Mouse (Mus musculus) common myeloid progenitor, adult 5-6 weeks (primary cell): Measurements from ENCODE around the gene Pax2. TPM values are rescaled to one million over a fixed set of nuclear protein-coding genes. Genes with fewer than 3 reads are reported as not detected.

Experiments
- ATAC-seq: replicated peaks from 2 replicates; pipeline ENCODE4 v1.8.0; 2016; ENCODE audit warnings: low read depth, mild to moderate bottlenecking, moderate TSS enrichment, inconsistent platforms; ENCODE audit not compliant: poor library complexity, severe bottlenecking
- total RNA-seq: library from RNA; stranded (forward); fragments of 200-1000, 187-1606 nt; gene quantifications from 2 replicates; pipeline ENCODE4 v1.2.3, GENCODE M21; 2017

Pax2 gene
- total RNA-seq, 1 experiment from 2014 or later, result not detected

DNA sequence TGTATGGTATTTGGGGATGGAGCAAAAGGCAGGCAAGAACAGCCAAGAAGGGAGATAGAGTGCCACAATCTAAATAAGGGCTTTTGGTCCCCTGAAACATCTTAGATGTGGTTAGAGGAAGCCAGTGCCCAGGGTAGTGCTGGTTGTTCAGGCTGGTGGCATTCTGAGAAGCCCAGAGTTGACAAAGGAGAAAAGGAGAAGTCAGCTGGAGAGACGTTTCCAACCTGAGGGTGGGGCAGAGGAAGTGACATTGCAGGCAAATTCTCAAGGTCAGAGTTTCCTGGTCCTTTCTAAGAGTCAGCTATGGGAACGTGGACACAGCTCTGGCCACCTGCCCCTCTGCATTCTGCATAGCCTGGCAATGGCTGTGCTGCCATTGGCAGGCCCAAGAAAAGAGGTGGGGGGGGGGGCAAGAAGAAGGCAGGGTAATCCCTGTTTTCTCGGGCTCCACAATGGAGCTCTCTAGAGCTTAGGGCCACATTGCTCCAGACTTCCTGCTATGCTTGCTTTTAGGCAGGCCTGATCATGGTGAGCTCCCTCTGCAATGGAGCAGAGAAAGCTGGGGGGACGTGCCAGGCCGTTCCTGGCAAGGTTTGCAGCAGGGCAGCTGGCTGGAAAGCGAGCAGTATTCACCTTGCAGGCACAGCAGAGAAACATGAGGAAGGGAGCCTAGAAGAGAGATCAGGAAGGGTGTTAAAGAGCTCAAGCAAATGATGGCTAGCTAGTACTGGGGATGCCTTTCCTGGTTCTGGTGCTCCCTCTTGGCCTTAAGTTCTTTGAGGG, 14.6 kb downstream of the Pax2 start:
- ATAC-seq, result 0 out of 2 replicates have a peak, but pooled peaks have one; percentile 25

DNA sequence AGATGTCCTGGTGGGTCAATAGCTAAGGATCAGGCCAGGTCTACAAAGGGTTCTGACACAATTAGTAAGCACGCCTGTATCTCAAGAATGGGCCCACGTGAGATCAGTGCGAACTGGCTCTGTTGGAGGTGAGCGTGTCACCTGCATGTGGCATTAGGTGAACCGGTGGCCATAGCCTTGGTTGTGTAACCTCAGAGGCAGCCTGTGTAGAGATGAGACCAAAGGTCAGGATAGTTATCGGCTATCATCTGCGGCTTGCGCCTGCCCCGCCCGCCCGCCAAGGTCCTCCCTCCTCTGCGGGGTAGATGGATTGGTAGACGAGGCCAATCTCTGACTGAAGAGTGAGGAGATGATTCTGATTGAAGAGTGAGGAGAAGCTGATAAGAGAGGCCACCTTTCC, 15.7 kb downstream of the Pax2 start:
- ATAC-seq, result no peak

DNA sequence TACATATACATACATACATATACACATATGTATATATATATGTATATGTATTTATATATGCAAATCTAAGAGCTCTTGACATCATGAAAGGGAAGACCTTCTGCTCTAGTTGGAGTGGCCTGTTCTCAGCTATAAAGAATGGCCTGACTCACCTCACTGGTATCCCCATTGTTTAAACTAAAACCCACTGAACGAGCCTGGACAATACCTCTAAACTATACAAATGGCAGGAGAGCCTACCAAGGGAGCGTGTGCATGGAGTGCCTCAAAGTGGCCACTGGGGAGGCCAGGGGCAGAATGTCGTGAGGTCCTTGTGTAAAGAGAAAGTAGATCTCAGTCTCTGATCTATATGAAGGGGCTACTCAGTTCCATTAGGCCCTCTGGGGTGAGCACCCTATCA, 26.1 kb downstream of the Pax2 start:
- no peak for ATAC-seq

DNA sequence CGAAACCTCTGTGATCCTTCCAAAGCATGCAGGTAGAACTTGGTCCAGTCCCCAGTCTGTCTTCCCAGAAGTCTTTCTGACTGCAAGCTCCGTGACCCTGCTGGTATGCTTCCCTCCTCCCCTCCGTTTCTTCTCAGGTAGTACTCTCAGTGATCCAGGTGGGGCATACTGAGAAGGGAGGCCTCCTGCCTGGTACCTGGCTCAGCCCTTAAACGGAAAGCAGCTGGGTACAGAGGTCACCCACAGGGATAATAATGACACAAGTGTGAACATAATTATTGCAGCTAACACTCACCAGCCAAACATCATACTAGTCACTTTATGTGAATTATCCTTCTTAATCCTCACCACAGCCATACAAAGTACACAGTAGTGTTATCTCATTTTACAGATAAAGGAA, 28.5 kb downstream of the Pax2 start:
- ATAC-seq, result no peak

DNA sequence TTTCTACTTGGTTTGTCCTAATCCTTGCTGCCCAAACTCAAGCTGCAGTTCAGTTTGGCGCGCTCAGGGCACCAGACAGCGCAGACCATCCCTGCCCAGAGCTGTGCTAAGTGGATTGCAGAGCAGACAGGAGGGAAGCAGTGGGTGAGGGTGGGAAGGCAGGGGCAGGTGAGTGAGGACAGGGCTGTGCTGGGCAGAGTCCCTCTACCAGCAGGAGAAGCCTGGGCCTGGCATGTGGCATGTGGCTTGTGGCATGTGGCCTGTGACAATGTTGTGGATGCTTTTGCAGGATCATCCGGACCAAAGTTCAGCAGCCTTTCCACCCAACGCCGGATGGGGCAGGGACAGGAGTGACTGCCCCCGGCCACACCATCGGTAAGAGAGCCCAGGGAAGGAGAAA, 32.6 kb downstream of the Pax2 start:
- ATAC-seq, result no peak

DNA sequence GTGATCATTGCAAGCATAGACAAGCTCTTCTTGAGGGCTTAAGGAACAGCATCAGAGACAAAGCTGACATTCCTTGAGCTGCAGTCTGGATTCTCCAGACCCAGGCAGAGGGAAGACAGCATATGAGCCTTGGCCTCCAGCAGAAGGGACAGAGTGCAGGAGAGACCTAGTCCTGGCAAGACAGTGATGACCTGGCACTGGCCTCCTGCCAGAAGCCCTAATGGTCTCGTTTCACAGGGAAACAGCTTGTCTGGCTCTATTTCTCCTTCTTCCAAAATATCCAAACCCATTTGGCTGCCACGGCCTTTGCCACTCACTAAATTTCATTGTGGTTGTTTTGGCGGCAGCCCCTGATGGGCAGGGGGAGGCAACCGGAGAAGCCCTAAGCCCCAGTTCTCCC, 36.1 kb downstream of the Pax2 start:
- no peak for ATAC-seq

DNA sequence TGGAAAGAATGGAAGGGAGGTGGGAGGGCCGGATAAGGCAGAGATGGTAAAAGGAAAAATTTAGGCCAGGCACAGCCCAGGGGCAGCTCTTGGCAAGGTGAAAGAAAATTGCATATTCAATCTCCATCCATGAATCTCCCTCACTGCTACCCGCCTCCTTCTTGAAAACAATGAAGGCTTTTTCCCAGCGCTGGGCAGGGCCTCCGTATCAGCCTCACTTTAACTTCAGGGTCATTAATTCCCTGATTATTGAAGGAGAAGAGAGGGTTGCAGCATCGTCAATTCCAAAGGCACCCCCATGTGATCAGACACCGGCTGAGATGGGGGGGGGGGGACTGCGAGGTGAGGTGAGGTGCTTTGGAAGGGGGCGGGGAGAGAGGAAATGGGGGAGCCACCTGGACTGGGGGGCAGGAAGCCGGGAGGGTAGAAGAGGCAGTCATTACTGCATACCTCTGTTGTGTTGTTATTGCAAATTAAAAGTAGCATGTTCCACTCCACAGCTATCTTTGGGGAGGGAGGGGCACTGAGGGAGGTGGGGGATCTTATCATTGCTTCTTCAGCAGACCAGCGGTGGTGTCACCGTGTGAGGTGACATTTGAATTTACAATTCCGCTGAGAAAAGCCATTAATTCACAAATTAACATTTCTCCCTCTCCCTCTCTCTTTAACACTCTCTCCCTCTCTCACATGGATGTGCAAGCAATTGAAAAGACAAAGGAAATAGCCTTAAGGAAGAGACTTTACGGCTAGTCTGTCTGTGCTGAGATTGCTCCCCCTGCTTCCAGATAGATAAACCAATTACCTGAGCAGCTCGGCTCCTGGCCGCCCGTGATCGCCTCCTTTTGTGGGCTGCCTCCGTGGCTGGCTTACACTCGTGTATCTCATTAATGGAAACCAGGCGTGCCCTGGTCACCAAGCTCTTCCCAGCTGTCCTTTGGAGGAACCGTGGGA, 41.5 kb downstream of the Pax2 start:
- no peak for ATAC-seq

DNA sequence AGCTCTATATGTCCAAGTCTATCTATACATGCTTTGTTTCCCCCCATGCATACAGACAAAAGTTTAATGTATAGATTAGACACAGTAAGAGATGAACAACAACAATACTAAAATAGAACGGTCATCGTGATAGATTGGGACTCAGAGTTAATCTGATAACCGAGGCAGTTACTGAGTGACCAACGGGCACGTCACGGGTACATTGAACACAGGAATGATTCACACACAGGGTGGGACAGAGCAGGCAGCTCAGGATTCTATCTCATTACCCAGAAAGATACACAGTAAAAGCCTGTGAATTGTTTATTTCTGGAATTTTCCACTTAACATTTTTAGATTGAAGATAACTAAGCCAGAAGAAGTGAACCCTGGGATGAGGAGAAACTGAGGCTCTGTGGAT, 42.9 kb downstream of the Pax2 start:
- no peak for ATAC-seq

DNA sequence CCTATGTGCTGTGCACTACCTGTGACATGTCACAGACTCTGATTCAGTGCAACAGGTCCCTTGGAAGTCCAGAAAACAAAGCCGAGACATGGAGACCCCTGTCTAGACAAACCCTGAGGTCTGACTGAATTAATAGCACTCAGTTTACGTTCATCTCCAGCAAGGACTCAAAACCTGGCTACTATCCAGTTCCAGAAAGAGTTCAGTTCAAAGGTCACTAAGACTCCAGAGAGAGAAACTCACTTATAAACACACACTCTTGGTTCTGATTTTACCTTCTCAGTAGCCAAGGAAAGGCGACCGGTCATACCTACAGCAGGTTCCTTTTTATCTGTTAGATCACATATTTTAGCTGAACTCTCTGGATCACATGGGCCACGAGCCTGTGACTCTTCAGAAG, 43.3 kb downstream of the Pax2 start:
- ATAC-seq, result no peak

DNA sequence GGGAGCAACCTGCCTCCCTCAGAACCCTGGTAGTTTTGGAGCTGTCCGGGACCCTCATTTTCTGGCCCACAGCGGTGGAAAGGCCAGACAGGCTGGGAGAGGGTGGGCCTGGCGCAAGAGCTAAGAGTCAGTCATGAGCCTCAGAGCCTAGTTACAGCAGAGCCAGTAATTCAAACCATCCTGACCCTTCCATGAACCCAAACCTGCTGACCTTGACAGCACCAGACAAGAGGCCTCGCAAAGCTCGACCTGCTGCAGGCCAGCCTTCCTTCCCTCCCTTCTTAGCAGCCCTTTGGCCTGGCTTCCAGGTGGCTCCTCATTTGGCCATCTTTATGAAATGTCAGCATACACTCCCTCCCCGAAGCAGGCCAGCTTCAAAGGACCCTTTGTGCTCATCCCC, 44.5 kb downstream of the Pax2 start:
- ATAC-seq, result no peak

DNA sequence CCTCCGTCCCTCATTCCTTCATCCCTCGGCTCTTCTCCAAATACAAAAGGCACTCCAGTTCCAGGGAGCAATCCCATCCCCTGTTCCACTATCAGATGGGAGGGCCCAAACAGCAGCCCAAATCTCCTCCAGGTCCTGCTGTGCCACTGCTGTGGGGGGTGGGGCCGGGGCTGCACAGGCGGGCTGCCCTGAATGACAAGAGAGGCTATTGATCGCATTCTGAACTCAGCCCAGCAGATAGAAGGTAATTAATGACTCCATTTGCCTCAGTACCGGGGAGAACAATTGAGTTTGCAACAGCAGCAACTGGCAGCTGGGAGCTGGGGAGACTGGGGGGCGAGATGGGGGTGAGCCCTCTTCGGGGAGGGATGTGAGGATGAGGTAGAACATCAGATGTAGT, 52.9 kb downstream of the Pax2 start:
- no peak for ATAC-seq

DNA sequence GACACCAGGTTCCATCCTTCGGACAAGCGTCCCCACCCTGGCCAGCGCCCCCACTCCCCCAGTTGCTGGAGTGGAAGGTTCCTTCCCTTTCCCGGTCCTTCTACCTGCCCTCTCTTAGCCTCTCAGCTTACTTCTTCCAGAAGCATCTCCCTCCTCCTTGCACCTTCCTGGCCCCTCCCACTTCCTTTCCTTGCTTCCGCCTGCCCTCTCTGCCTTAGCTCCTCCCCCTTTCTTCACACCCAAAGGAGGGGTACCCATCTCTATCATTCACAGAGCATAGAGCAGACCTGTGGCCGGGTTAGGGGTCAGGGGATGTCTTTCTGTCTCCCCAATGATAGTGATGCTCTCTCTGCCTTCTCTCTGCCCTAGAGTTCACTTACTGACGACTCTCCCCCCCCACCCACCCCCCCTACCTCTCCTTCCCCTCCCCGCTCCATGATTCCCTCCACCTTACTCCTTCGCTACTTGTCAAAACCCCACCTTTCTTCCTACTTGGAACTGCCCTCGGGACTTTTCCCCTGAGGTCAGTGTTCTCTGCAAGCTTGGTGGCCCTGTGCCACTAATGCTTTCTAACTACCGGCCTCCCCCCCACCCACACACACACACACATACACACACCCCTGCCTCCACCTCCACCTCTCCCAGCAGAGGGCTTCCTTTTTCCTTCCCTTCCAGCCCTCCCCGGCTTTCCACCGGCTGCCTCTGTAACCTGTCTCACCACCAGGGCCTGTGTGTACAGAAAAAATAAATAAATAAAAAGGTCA, 57.0 kb downstream of the Pax2 start:
- ATAC-seq, result no peak

DNA sequence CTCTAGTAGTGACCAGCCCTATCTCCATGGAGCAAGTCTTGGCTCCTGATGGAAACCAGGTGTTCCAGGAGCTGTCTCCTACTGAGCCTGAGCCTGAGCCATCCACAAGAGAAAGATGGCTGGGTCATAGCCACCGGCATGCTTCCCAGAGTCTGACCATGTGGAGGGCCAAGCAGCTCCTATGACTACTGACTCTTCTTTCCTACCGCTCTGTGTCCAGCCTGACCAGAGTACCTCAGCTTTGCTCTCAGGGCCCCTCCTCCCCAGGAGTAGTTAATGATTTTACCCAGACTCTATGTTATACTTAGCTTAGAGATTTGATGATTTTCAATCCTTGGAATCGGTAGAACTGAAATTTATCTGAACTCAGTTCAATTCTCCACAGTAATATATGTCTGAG, 59.3 kb downstream of the Pax2 start:
- ATAC-seq, result no peak

DNA sequence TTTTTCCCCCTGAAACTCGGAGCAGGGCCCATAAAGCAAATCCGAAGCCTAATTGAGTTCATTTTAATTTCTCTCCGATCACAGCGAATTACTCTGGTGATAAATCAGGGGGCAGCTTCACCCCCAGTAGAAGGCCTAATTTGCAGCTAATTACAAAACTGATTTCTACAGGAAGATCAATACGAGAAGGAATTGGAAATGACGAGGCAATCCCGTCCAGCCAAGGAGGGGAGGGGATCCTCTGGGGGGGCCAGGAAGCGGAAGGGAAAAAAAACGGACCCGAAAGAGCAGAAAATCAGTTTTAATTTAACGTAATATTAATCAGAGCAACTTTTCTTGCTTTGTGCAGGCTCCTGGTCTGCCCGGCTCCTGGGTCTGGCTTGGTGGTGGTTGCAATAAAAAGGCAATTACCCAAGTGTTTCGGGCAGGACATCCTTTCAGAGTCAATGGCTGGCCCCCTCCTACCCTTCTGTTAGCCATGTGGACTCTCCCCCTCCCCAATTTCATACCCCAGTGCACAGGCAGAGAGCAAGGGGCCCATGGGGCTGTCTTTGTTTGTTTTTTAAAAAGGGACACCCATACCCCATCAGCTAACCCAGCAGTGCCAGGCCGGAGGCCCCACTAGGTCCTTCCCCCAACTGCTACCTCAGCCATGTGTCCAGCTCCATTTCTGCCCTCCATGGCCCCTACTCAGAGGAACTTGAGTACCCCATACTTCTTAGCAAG, 61.7 kb downstream of the Pax2 start:
- no peak for ATAC-seq

DNA sequence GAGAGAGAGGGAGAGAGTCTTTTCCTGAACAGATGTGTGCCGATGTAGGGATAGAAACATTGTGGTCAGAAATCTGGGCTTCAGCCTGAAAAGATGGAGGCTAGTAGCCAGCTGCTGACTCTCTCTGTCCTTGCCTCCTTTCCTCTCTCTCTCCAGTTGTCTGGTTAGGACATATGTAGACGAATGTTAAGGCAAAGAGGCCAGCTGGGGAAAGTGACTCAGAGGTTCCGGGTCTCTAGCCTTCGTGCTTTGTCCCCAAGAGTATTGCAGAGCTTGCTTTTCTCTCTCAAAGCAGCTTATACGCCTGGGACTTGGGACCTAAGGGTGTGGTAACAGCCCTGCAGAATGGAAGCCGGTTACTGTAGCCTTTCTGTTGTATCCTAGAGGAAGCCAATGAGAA, 62.8 kb downstream of the Pax2 start:
- ATAC-seq, result no peak

DNA sequence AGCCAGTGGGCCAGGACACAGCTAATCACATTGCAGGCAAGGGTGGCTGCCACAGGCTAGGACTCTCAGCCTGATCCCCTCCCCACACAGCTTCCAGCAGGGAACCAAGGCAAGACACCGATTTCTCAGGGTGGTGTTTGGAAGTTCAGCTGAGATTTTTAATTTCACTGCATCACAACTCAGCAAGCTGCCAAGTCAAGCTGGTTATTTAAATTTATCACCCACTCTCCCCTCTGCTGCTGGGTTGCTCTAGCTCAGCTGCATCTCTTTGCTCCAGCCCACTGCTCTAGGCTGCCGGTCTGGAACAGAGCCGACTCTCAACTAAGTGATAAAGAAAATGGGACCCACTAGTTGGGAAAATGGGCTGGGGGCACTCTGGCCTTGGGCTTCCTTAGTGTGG, 65.7 kb downstream of the Pax2 start:
- ATAC-seq, result no peak

DNA sequence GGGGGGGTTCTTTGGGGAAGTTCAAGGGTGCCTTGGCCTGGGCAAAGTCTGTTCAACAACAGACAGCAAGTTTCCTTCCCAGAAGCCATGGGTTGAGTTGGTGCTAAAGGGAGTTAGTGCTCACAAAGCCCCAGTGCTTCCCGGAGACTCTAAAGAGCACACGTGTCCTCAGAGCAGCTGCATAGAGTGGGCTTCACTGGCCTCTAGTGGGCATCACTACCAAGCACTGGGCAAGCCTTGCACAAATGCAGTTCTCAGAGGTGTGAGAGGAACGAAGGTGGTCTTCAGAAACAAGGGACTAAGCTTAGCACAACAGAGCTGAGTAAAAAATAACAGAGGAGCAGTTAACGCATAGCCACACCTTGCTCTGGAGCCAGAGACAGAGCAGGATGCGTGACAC, 66.5 kb downstream of the Pax2 start:
- ATAC-seq, result no peak

DNA sequence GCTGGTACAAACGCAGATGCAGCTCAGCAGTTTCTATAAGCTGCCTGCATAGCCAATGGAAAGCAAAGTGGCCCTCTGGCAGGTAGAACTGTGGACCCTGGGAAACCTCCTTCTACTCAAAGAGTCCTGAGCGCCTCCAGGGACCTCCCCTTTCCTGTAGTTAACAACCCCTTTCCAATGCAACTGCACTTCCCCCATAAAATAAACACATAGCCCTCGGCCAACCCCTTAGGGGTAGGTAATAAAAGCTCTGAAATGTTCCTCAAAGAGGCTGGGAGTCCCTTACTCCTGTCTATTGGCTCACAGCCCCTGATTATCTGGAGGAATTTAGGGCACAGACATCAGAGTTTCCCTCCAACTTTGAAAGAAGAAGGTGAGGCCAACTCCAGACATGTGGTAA, 67.8 kb downstream of the Pax2 start:
- no peak for ATAC-seq

DNA sequence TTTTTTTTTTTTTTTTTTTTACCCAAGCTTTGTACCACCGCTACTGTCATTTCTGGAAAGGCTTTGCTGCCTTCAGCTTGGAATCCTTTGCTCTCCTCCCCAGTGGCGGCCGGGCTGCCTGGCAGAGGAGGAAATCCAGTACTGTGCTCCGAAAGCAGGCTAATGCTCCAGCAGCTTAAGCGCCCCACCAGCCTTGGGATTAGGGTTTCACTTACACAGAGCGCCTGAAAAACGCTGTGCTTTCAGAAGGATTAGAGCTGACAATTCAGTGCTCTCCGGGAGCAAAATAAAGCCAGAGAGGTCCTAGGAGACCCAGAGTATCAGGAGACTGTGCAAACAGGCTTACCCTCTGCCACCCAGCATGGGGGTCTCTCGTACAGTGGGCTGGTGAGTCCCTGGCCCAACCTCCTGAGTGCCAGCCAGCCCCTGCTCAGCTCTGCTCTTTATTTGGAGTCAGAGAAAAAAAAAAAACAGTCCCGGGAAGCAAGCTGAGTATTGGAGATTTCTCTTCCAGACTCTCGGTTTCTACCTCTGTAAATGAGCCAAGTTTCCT, 69.4 kb downstream of the Pax2 start:
- ATAC-seq, result no peak

DNA sequence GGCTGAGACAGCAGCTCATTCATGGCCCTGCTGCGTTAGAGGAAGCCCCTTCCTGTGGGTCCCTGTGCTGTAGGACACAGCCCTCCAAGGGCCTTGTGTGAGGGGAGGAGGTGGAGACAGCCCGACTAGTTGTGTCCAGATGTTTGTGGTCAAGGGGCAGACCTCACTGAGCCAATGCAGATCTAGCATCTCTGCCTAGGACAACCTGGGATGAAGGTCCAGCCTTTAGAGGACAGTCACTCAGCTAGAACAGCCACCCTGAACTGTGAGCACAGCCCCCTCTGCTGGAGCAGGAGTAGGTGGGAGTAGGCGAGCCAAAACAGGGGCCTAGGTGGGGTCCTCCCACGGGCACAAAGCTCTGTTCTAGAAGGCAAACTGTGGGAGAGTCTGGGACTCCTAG, 70.0 kb downstream of the Pax2 start:
- no peak for ATAC-seq
